Mouse (Mus musculus): ENCODE data around the gene Usp46.

- TF ChIP-seq CTCF (IDR thresholded peaks at IDR 0.05; ENCODE audit: low read depth) (no peak), EP300 (IDR thresholded peaks at IDR 0.05; ENCODE audit: low read depth) (peak; percentile 30; the same call in 1 of the 2 replicates)
Measured at GRCm38 (mm10) chr5:74065565-74066275, 2.5 kb downstream of the Usp46 start.

Data from liver, postnatal 0 days (tissue).